16 mouse cellular contexts compared by ENCODE assay signal in the genomic region with DNA sequence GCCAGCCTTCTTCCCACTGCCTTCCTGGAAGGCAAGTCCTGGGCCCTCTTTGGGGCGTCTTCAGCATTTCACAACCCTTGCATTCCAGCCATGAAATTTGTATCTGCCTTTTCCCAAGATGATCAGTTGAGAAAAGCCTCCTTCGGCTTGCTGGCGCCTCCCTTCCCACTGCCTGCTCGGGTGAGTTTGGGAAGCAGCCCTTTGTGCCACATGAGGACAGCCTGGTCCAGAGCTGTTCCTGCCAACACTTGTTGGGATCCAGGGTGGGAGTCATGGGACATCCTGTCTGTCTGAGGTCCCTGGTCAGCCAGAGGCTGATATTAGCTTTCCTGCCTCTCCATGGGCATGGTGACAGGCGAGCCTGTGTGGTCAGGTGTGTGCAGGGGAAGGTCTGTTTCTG. TPM values are rescaled to one million over a fixed set of nuclear protein-coding genes. Genes with fewer than 3 reads are reported as not detected.
DNase-seq lines count a peak whose midpoint lies in the region; ATAC-seq and TF ChIP-seq lines count a peak whose summit lies in the region.
"Had no signal": no experiment of that assay in that cellular context is flagged by ENCODE, and none has a peak within 500 bp of the region (broad histone marks: within the 10 kb centered on the region; RNA-seq: fewer than 3 reads in every experiment).

No protein-coding gene starts in this region.

- H3K27me3 ChIP-seq in kidney, postnatal 0 days (ENCODE audit: insufficient read depth, low read length), result no peaks in the 10 kb centered on the region
- H3K27me3 ChIP-seq in heart, embryonic 10.5 days (ENCODE audit: insufficient read depth, poor library complexity, severe bottlenecking), result no peaks in the 10 kb centered on the region
- no peaks in the 10 kb centered on the region for H3K27me3 ChIP-seq in heart, postnatal 0 days (ENCODE audit: control insufficient read depth, insufficient read depth, low read length)
- H3K27me3 ChIP-seq: forebrain, embryonic 13.5 days; liver, embryonic 15.5 days; midbrain, embryonic 13.5 days; neural tube, embryonic 12.5 days had no signal

- WGBS in kidney, postnatal 0 days, result 51% methylated on average over 5 of the region's 5 CpGs
- WGBS in heart, embryonic 10.5 days, result 81% methylated on average over 5 of the region's 5 CpGs
- 72% methylated on average over 5 of the region's 5 CpGs for WGBS in heart, postnatal 0 days

- H3K9ac ChIP-seq in kidney, postnatal 0 days (ENCODE audit: low read depth, low read length), result no peak overlapping the region
- no peak overlapping the region for H3K9ac ChIP-seq in heart, postnatal 0 days (replicated peaks; ENCODE audit: low read depth, low read length)
- H3K9ac ChIP-seq: forebrain, embryonic 13.5 days; liver, embryonic 15.5 days; midbrain, embryonic 13.5 days; neural tube, embryonic 12.5 days had no signal

- no peak for DNase-seq in kidney, postnatal 0 days (ENCODE audit: low spot score)
- no peak for DNase-seq in kidney, postnatal 4 days
- DNase-seq in heart, embryonic 10.5 days (ENCODE audit: low spot score), result no peak
- DNase-seq in heart, postnatal 0 days (ENCODE audit: low spot score), result no peak
- peak; percentile 64 for DNase-seq in lung, postnatal 10 days
- no peak for DNase-seq in left cerebral cortex, adult 8-10 months (ENCODE audit: low spot score in 2 of 2)
- DNase-seq: adrenal gland, postnatal 36 days; cerebellum, adult 2 months; gastrocnemius, postnatal 14 days; retina, postnatal 1 day; thymus, adult 18-20 months had no signal

- no peak for TF ChIP-seq EP300 in heart, postnatal 0 days (IDR thresholded peaks at IDR 0.05; ENCODE audit: low read depth)

- TF ChIP-seq CTCF in kidney, postnatal 0 days (IDR thresholded peaks at IDR 0.05; ENCODE audit: low read depth), result no peak
- TF ChIP-seq CTCF in heart, postnatal 0 days (IDR thresholded peaks at IDR 0.05; ENCODE audit: low read depth), result no peak

- no peaks in the 10 kb centered on the region for H3K9me3 ChIP-seq in kidney, postnatal 0 days (replicated peaks; ENCODE audit: low read length)
- H3K9me3 ChIP-seq in heart, embryonic 10.5 days, result no peaks in the 10 kb centered on the region
- H3K9me3 ChIP-seq in heart, postnatal 0 days (replicated peaks; ENCODE audit: control insufficient read depth, low read length), result no peaks in the 10 kb centered on the region
- H3K9me3 ChIP-seq: forebrain, embryonic 13.5 days; liver, embryonic 15.5 days; midbrain, embryonic 13.5 days; neural tube, embryonic 12.5 days had no signal

- peaks cover 68% of the 10 kb centered on the region for H3K4me1 ChIP-seq in kidney, postnatal 0 days (replicated peaks; ENCODE audit: insufficient read depth, low read length)
- peaks cover 78% of the 10 kb centered on the region for H3K4me1 ChIP-seq in heart, embryonic 10.5 days
- peaks cover 66% of the 10 kb centered on the region for H3K4me1 ChIP-seq in heart, postnatal 0 days (ENCODE audit: control insufficient read depth, insufficient read depth)
- H3K4me1 ChIP-seq: forebrain, embryonic 13.5 days had no signal

- ATAC-seq in kidney, postnatal 0 days (replicated peaks; ENCODE audit: low FRiP score, low read depth), result no peak
- ATAC-seq in heart, postnatal 0 days (ENCODE audit: insufficient read depth, low read depth), result no peak
- no peak for ATAC-seq in erythroid progenitor cell, adult 5-6 weeks (replicated peaks; ENCODE audit: low FRiP score, poor library complexity, severe bottlenecking)
- ATAC-seq: forebrain, embryonic 13.5 days; midbrain, embryonic 13.5 days had no signal

- H3K4me2 ChIP-seq in kidney, postnatal 0 days (ENCODE audit: low read length), result no peak overlapping the region
- H3K4me2 ChIP-seq in heart, postnatal 0 days (ENCODE audit: low read depth, low read length), result no peak overlapping the region
- H3K4me2 ChIP-seq: forebrain, embryonic 13.5 days; liver, embryonic 15.5 days; midbrain, embryonic 13.5 days; neural tube, embryonic 12.5 days had no signal

- H3K36me3 ChIP-seq in kidney, postnatal 0 days (ENCODE audit: insufficient read depth, low read length), result peaks cover 7% of the 10 kb centered on the region; the same call in 1 of the 2 replicates
- peaks cover 54% of the 10 kb centered on the region for H3K36me3 ChIP-seq in heart, embryonic 10.5 days
- H3K36me3 ChIP-seq in heart, postnatal 0 days (replicated peaks; ENCODE audit: control insufficient read depth, insufficient read depth, low read length), result 0 out of 2 replicates have a peak, but pooled peaks cover 6% of the 10 kb centered on the region

- peak overlapping the region; percentile 55; the same call in 1 of the 2 replicates for H3K27ac ChIP-seq in kidney, postnatal 0 days
- H3K27ac ChIP-seq in heart, embryonic 10.5 days, result peak overlapping the region; percentile 89
- H3K27ac ChIP-seq in heart, postnatal 0 days (ENCODE audit: low read depth), result peak overlapping the region; percentile 43; the same call in 1 of the 2 replicates
- H3K27ac ChIP-seq: forebrain, embryonic 13.5 days; midbrain, embryonic 13.5 days; neural tube, embryonic 12.5 days had no signal

- no peak overlapping the region for H3K4me3 ChIP-seq in kidney, postnatal 0 days (replicated peaks; ENCODE audit: low read depth, low read length)
- H3K4me3 ChIP-seq in heart, embryonic 10.5 days, result no peak overlapping the region
- H3K4me3 ChIP-seq in heart, postnatal 0 days (ENCODE audit: low read depth, low read length), result no peak overlapping the region
- H3K4me3 ChIP-seq: forebrain, embryonic 13.5 days; liver, embryonic 15.5 days; midbrain, embryonic 13.5 days; neural tube, embryonic 12.5 days had no signal

RNA-seq across cellular contexts. Expression of gene Trim8, which starts 43.7 kb away (rescaled TPM):
- polyA plus RNA-seq in kidney, postnatal 0 days (2015; fragmentation: Nextera tagmentation; extraction: Ambion mirVana), result 27.8 and 30.5 TPM in 2 replicates
- 17.6 and 22.0 TPM in 2 replicates for polyA plus RNA-seq in heart, embryonic 10.5 days (2016; fragmentation: Nextera tagmentation; extraction: Ambion mirVana)
- 35.9 and 48.3 TPM in 2 replicates for total RNA-seq in heart, postnatal 0 days (2014; rRNA removed; ENCODE audit: low replicate concordance)
- polyA plus RNA-seq in heart, postnatal 0 days (2015; fragmentation: Nextera tagmentation; extraction: Ambion mirVana), result 14.3 and 14.6 TPM in 2 replicates
- total RNA-seq in left cerebral cortex, adult 8-10 months (2022), result 100 to 1,000 TPM; 103 to 108 (median 104) TPM
- 4.2 and 9.4 TPM in 2 replicates for total RNA-seq in erythroid progenitor cell, adult 5-6 weeks (2015; ENCODE audit: low replicate concordance)
- 5.5 and 7.7 TPM in 2 replicates for total RNA-seq in erythroid progenitor cell, adult 5-6 weeks (2017; ENCODE audit: low replicate concordance)
